Mouse (Mus musculus) telencephalon, adult 2 months (tissue): Measurements from ENCODE around the gene Dynlt1c.
"Not testable (repeated sequence)": the region's sequence is repeated elsewhere in the genome, so short reads cannot be mapped to it uniquely, and the experiment has no call there.

ENCODE experiments used
- DNase-seq: peaks from one replicate; pipeline ENCODE4 v3.0.0-alpha.2; 2011; ENCODE audit warnings: low read depth, low spot score

Gene Dynlt1c

GRCm38 (mm10) chr17:6601204-6601911 lies at the start of gene Dynlt1c:
Gene Dynlt1c, plus strand, starts transcription at chr17:6601671.
- peak; percentile 21 for DNase-seq

DNA sequence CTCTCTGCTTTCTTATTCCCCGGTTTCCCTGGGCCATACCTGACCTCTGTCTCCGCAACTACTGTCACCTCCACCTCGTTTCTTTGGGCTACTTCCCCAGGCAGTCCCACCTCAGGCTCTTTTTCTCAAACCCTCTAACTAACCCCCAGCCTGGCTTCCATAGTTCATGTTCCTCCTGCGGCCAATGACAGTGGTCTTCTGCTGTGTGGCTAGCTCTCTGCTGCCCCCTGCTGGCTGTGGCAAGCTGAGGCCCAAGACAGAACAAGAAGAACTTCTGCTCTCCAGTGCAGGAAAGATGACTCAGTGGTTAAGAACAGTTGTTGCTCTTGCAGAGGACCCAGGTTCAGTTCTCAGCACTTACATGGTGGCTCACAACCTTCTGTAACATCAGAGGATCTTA lies 47.7 kb upstream of the Dynlt1c start:
- not testable (repeated sequence) for DNase-seq

DNA sequence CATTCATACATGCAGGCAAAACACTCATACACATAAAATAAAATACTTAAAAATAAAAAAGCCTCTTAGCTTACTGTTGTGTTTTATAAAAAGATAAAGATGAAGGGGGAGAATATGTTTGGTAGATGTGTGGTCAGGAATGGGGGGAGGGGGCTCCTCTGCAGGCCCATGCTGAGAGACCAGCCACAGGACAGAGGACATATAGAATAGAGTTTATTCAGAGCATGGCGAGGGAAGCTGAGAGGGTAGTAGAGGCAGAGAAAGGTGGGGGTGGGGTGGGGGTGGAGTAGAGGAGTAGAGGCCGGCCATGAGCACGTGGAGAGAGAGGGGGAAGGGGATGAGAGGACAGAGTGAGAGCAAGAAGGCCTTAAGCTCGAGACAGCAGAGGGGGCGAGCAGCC lies 47.2 kb upstream of the Dynlt1c start:
- not testable (repeated sequence) for DNase-seq

DNA sequence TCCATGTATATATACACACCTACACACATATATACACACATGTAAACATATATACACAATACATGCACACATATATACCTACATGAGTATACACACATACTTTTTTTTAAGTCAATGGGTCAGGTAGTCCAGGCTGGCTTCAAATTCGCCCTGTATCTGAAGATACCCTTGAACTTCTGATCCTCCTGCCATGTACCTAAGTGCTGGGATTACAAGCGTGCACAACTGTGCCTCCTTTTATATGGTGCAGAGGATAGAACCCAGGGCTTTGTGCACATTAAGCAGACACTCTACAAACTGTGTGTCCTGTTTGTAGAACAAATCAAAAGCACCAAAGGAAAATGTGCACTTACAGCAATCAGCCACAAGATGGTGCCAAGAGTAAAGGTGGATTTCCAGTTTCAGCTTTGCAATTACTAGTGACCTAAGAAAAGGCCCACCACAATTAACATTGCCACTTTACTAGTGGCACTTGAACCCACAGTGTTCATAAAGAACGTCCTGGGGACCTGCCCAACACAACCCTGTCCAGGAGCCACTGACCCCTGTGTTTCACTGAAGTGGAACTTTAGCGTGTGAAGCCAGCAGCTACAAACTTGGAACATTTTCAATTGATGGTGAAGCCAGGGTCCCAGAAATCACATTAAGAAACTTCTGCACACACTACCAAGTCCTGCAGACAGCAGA lies 41.9 kb upstream of the Dynlt1c start:
- DNase-seq, result not testable (repeated sequence)

- not testable (repeated sequence) for DNase-seq
These were observed 36.6 kb upstream of the Dynlt1c start for GRCm38 (mm10) chr17:6564866-6565265.

DNA sequence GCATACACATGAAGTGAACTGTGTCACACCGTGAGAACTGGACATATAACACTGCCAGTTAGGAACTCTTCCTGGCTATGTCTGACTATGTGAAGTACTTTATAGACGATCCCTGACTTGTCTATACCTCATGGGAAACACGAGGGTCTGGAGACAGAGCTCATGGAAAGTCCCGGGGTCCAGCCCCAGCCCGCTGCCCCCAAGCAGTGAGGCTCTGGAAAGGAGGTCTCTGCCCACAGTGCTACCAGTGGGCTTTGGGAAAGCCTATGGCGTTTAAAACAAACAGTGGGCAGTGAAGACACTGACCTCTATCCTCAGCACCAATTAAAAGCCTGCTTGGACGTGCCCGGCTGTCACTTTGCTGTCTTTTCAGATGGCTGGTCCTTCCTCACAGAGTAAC lies 33.6 kb upstream of the Dynlt1c start:
- DNase-seq, result not testable (repeated sequence)

GRCm38 (mm10) chr17:6571296-6571695 lies 30.2 kb upstream of the Dynlt1c start:
- DNase-seq, result not testable (repeated sequence)

- DNase-seq, result not testable (repeated sequence)
These were observed 29.3 kb upstream of the Dynlt1c start for GRCm38 (mm10) chr17:6572202-6572601.

GRCm38 (mm10) chr17:6575376-6575775 lies 26.1 kb upstream of the Dynlt1c start:
- not testable (repeated sequence) for DNase-seq

GRCm38 (mm10) chr17:6588672-6589071 lies 12.8 kb upstream of the Dynlt1c start:
- not testable (repeated sequence) for DNase-seq

DNA sequence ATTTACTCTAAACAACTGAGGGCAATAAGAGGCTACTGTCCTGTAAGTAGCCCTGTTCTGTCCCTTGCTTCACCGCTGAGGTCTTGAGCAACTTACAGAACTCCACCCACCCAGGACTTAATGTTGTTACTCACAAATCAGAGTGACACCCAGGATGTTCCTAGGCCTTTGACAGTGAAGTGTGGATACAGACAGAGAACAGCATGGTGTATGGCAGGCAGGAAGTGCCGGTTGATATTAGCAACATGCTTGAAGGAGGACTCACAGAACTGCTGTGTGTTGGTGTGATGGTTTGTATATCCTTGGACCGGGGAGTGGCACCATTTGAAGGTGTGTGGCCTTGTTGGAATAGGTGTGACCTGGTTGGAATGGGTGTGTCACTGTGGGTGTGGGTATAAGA lies 9.4 kb upstream of the Dynlt1c start:
- DNase-seq, result not testable (repeated sequence)

- DNase-seq, result not testable (repeated sequence)
These were observed 7.6 kb upstream of the Dynlt1c start for GRCm38 (mm10) chr17:6593896-6594295.

GRCm38 (mm10) chr17:6595776-6596497 lies 5.5 kb upstream of the Dynlt1c start:
- DNase-seq, result not testable (repeated sequence)

GRCm38 (mm10) chr17:6598356-6598755 lies 3.1 kb upstream of the Dynlt1c start:
- DNase-seq, result not testable (repeated sequence)

GRCm38 (mm10) chr17:6600216-6600911 lies 1.1 kb upstream of the Dynlt1c start:
- DNase-seq, result not testable (repeated sequence)

DNA sequence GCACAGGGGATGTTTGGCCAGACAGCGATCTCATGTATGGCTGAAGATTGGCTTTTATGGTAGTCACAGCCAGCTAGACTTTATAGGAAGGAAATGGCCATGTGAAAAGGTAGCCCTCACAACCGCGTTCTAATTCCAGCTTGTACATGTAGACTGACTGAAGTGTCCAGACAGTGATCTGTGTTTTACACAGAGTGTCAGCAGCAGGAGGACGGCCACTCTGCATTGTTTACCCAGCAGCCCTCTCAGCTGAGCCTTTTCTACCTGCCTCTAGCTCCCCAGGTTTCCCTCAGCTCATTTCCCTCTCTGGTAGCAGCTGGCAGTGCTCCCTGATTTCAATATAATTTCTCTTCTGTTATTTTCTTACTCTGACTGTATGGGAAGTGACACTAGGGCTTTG lies 734 bp downstream of the Dynlt1c start:
- DNase-seq, result not testable (repeated sequence)

GRCm38 (mm10) chr17:6605347-6605746 lies 3.9 kb downstream of the Dynlt1c start:
- DNase-seq, result not testable (repeated sequence)

- DNase-seq, result not testable (repeated sequence)
These were observed 12.1 kb downstream of the Dynlt1c start for GRCm38 (mm10) chr17:6613524-6613923.

GRCm38 (mm10) chr17:6614316-6614715 lies 12.8 kb downstream of the Dynlt1c start:
- DNase-seq, result not testable (repeated sequence)

DNA sequence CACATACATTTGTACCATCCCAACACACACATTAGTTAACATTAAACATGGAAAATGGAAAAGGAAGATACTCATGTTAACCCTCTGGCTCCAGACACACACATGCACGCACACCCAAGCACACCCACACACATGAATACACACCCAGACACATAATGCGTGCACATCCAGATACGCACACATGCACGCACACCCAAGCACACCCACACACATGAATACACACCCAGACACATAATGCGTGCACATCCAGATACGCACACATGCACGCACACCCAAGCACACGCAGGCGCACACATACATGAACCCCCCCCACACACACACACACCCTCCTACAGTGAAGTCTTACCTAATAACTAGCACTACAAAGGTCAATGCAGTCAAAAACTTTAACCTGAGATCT lies 15.3 kb downstream of the Dynlt1c start:
- not testable (repeated sequence) for DNase-seq

- not testable (repeated sequence) for DNase-seq
These were observed 16.4 kb downstream of the Dynlt1c start for GRCm38 (mm10) chr17:6617689-6618400.
